Mouse (Mus musculus) lung, postnatal 0 days (tissue): ENCODE measurements around the gene Dnajc14.

ENCODE experiments used
- CTCF ChIP-seq: IDR thresholded peaks from 2 replicates; pipeline ENCODE4 v1.5.1; 2016; ENCODE audit warnings: antibody characterized with exemption, mild to moderate bottlenecking
- EP300 ChIP-seq: IDR thresholded peaks from 2 replicates; pipeline ENCODE4 v1.6.1; 2016; ENCODE audit warnings: antibody characterized with exemption, mild to moderate bottlenecking, control low read depth

- TF ChIP-seq CTCF: no peak
- TF ChIP-seq EP300: no peak
Measured at GRCm38 (mm10) chr10:128850339-128850738, 46.5 kb downstream of the Dnajc14 start.
